Mouse (Mus musculus) c-Kit-positive CD71-positive TER-119-negative erythroid progenitor cells, embryonic 14.5 days (primary cell): Measurements from ENCODE around the gene Tnp1.

Experiments used
- DNase-seq: peaks from one replicate; pipeline ENCODE4 v3.0.0-alpha.2; 2013; ENCODE audit warnings: low read depth

The Tnp1 gene

GRCm38 (mm10) chr1:73015731-73016130 is at the start of gene Tnp1:
Gene Tnp1 (minus strand): TSS chr1:73015909.
- no peak for DNase-seq

GRCm38 (mm10) chr1:73064336-73064735 is 48.6 kb upstream of the Tnp1 start:
- DNase-seq = no peak

- no peak for DNase-seq
These were observed 46.0 kb upstream of the Tnp1 start for GRCm38 (mm10) chr1:73061491-73062233.

- DNase-seq = no peak
These were observed 44.6 kb upstream of the Tnp1 start for GRCm38 (mm10) chr1:73060271-73060670.

- no peak for DNase-seq
These were observed 40.7 kb upstream of the Tnp1 start for GRCm38 (mm10) chr1:73056266-73057001.

- DNase-seq = no peak
These were observed 40.1 kb upstream of the Tnp1 start for GRCm38 (mm10) chr1:73055820-73056219.

- no peak for DNase-seq
These were observed 39.5 kb upstream of the Tnp1 start for GRCm38 (mm10) chr1:73055206-73055605.

GRCm38 (mm10) chr1:73053545-73054326 is 38.0 kb upstream of the Tnp1 start:
- DNase-seq = no peak

- no peak for DNase-seq
These were observed 31.4 kb upstream of the Tnp1 start for GRCm38 (mm10) chr1:73046896-73047672.

GRCm38 (mm10) chr1:73045948-73046685 is 30.4 kb upstream of the Tnp1 start:
- DNase-seq = no peak

GRCm38 (mm10) chr1:73043671-73044070 is 28.0 kb upstream of the Tnp1 start:
- no peak for DNase-seq

GRCm38 (mm10) chr1:73040691-73041425 is 25.1 kb upstream of the Tnp1 start:
- no peak for DNase-seq

GRCm38 (mm10) chr1:73038532-73038931 is 22.8 kb upstream of the Tnp1 start:
- DNase-seq = peak; percentile 77

GRCm38 (mm10) chr1:73036536-73036935 is 20.8 kb upstream of the Tnp1 start:
- DNase-seq = peak; percentile 90

- no peak for DNase-seq
These were observed 20.0 kb upstream of the Tnp1 start for GRCm38 (mm10) chr1:73035726-73036125.

- no peak for DNase-seq
These were observed 16.8 kb upstream of the Tnp1 start for GRCm38 (mm10) chr1:73032491-73032890.

GRCm38 (mm10) chr1:73028741-73029140 is 13.0 kb upstream of the Tnp1 start:
- no peak for DNase-seq

- no peak for DNase-seq
These were observed 11.7 kb upstream of the Tnp1 start for GRCm38 (mm10) chr1:73027381-73027780.

- no peak for DNase-seq
These were observed 11.1 kb upstream of the Tnp1 start for GRCm38 (mm10) chr1:73026786-73027299.

- no peak for DNase-seq
These were observed 10.4 kb upstream of the Tnp1 start for GRCm38 (mm10) chr1:73026157-73026556.
